Mouse (Mus musculus) kidney, embryonic 15.5 days (tissue): ENCODE results near the gene Csrnp2. TPM values are rescaled to one million over a fixed set of nuclear protein-coding genes. Genes with fewer than 3 reads are reported as not detected.

ENCODE experiments used
- ATAC-seq: fragments of 200-750 bp; cut with Nextera tagmentation; replicated peaks from 2 replicates; pipeline ENCODE4 v1.8.0; 2017; ENCODE audit warnings: moderate TSS enrichment; ENCODE audit not compliant: low FRiP score
- H3K27ac ChIP-seq: fragments of 300-500 bp; sonication (generic); 2 replicates; pipeline ENCODE4 v1.5.1; 2015; ENCODE audit warnings: mild to moderate bottlenecking, inconsistent platforms
- H3K27me3 ChIP-seq: fragments of 300-500 bp; sonication (generic); 2 replicates; pipeline ENCODE4 v1.6.1; 2015; ENCODE audit warnings: inconsistent platforms
- H3K36me3 ChIP-seq: fragments of 300-500 bp; sonication (generic); 2 replicates; pipeline ENCODE4 v1.6.1; 2015; ENCODE audit warnings: inconsistent platforms
- H3K4me1 ChIP-seq: fragments of 300-500 bp; sonication (generic); 2 replicates; pipeline ENCODE4 v1.6.1; 2015; ENCODE audit warnings: inconsistent platforms
- H3K4me2 ChIP-seq: fragments of 300-500 bp; sonication (generic); 2 replicates; pipeline ENCODE4 v1.6.1; 2015; ENCODE audit warnings: moderate library complexity, mild to moderate bottlenecking, inconsistent platforms
- H3K4me3 ChIP-seq: fragments of 300-500 bp; sonication (generic); replicated peaks from 2 replicates; pipeline ENCODE4 v1.5.1; 2015; ENCODE audit warnings: mild to moderate bottlenecking, inconsistent platforms
- H3K9ac ChIP-seq: fragments of 300-500 bp; sonication (generic); 2 replicates; pipeline ENCODE4 v1.6.1; 2015; ENCODE audit warnings: mild to moderate bottlenecking, inconsistent platforms
- H3K9me3 ChIP-seq: fragments of 300-500 bp; sonication (generic); replicated peaks from 2 replicates; pipeline ENCODE4 v1.6.1; 2016; ENCODE audit warnings: inconsistent platforms
- WGBS: fragments of 180-500 bp; shearing (Covaris S2); methylation state at CpG from one replicate; pipeline ENCODE4 v1.1.7; 2015; ENCODE audit warnings: mixed read lengths; 5-methylcytosine and 5-hydroxymethylcytosine counted together
- polyA plus RNA-seq: library from polyadenylated mRNA; unstranded; fragments of >200 nt; fragmentation: Nextera tagmentation; extraction: Ambion mirVana; gene quantifications from 2 replicates; pipeline ENCODE4 v1.2.1, GENCODE M21; 2015

Csrnp2 gene
- polyA plus RNA-seq, 1 experiment from 2014 or later, result 16.9 TPM

- Histone ChIP-seq H3K36me3 (peaks cover 69% of the 10 kb centered on the region), H3K27me3 (no peaks in the 10 kb centered on the region), H3K9me3 (no peaks in the 10 kb centered on the region), H3K9ac (no peak overlapping the region), H3K27ac (no peak overlapping the region), H3K4me3 (no peak overlapping the region), H3K4me2 (no peak overlapping the region), H3K4me1 (peaks cover 12% of the 10 kb centered on the region)
- 81% methylated on average over 7 of the region's 7 CpGs for WGBS
- no peak for ATAC-seq
Measured at GRCm38 (mm10) chr15:100473926-100474503, 21.3 kb downstream of the Csrnp2 start.

- Histone ChIP-seq H3K4me3 (peak overlapping the region; percentile 89), H3K9me3 (no peaks in the 10 kb centered on the region), H3K27ac (no peak overlapping the region), H3K9ac (no peak overlapping the region), H3K4me2 (peak overlapping the region; percentile 91), H3K27me3 (no peaks in the 10 kb centered on the region), H3K36me3 (peaks cover 30% of the 10 kb centered on the region), H3K4me1 (peaks cover 24% of the 10 kb centered on the region)
- no peak for ATAC-seq
- 36% methylated on average over 10 of the region's 10 CpGs for WGBS
Measured at GRCm38 (mm10) chr15:100470037-100470436, 25.3 kb downstream of the Csrnp2 start.

GRCm38 (mm10) chr15:100469189-100469545 is 26.1 kb downstream of the Csrnp2 start:
- H3K4me1 ChIP-seq, result peaks cover 24% of the 10 kb centered on the region

GRCm38 (mm10) chr15:100468295-100469188 is 26.7 kb downstream of the Csrnp2 start, which contains the start of gene Letmd1:
Gene Letmd1 (plus strand): TSS chr15:100469023.
- 2% methylated on average over 84 of the region's 84 CpGs for WGBS

More at GRCm38 (mm10) chr15:100469189-100469545, 26.1 kb downstream of the Csrnp2 start:
- H3K4me2 ChIP-seq, result peak overlapping the region; percentile 91
- peaks cover 21% of the 10 kb centered on the region for H3K36me3 ChIP-seq
- H3K9ac ChIP-seq, result peak overlapping the region; percentile 67
- H3K9me3 ChIP-seq, result no peaks in the 10 kb centered on the region
- peak overlapping the region; percentile 90 for H3K27ac ChIP-seq
- peak overlapping the region; percentile 89 for H3K4me3 ChIP-seq
- no peak; the same call in none of the 2 replicates for ATAC-seq
- WGBS, result under 1% methylated on average over 19 of the region's 19 CpGs
- H3K27me3 ChIP-seq, result no peaks in the 10 kb centered on the region

GRCm38 (mm10) chr15:100467738-100468137 is 27.6 kb downstream of the Csrnp2 start:
- no peaks in the 10 kb centered on the region for H3K27me3 ChIP-seq
- H3K4me3 ChIP-seq, result no peak overlapping the region
- no peak overlapping the region for H3K9ac ChIP-seq
- peaks cover 28% of the 10 kb centered on the region for H3K4me1 ChIP-seq
- no peak overlapping the region for H3K27ac ChIP-seq
- 39% methylated on average over 8 of the region's 8 CpGs for WGBS
- H3K4me2 ChIP-seq, result peak overlapping the region; percentile 91
- ATAC-seq, result no peak
- H3K36me3 ChIP-seq, result peaks cover 11% of the 10 kb centered on the region
- no peaks in the 10 kb centered on the region for H3K9me3 ChIP-seq

More at GRCm38 (mm10) chr15:100468295-100469188, 26.7 kb downstream of the Csrnp2 start, which contains the start of gene Letmd1:
- H3K9me3 ChIP-seq, result no peaks in the 10 kb centered on the region
- peaks cover 24% of the 10 kb centered on the region for H3K4me1 ChIP-seq
- peak within 1 kb of the TSS; percentile 89 for H3K4me3 ChIP-seq
- H3K27me3 ChIP-seq, result no peaks in the 10 kb centered on the region
- peak; percentile 92 for ATAC-seq
- peak within 1 kb of the TSS; percentile 67 for H3K9ac ChIP-seq
- H3K36me3 ChIP-seq, result peaks cover 15% of the 10 kb centered on the region
- H3K4me2 ChIP-seq, result peak within 1 kb of the TSS; percentile 91
- H3K27ac ChIP-seq, result peak within 1 kb of the TSS; percentile 90

GRCm38 (mm10) chr15:100465432-100465831 is 29.9 kb downstream of the Csrnp2 start:
- Histone ChIP-seq H3K4me2 (no peak overlapping the region), H3K36me3 (no peaks in the 10 kb centered on the region), H3K27me3 (no peaks in the 10 kb centered on the region), H3K4me1 (peaks cover 43% of the 10 kb centered on the region), H3K4me3 (no peak overlapping the region), H3K27ac (no peak overlapping the region), H3K9me3 (no peaks in the 10 kb centered on the region), H3K9ac (no peak overlapping the region)
- no peak for ATAC-seq
- WGBS, result 76% methylated on average over 2 of the region's 2 CpGs

- no peaks in the 10 kb centered on the region for H3K36me3 ChIP-seq
- H3K9me3 ChIP-seq, result no peaks in the 10 kb centered on the region
- ATAC-seq, result no peak
- no peak overlapping the region for H3K9ac ChIP-seq
- H3K27ac ChIP-seq, result no peak overlapping the region
- no peak overlapping the region for H3K4me2 ChIP-seq
- no peak overlapping the region for H3K4me3 ChIP-seq
- peaks cover 31% of the 10 kb centered on the region for H3K4me1 ChIP-seq
- H3K27me3 ChIP-seq, result no peaks in the 10 kb centered on the region
- WGBS, result 25% methylated on average over 6 of the region's 6 CpGs
Measured at GRCm38 (mm10) chr15:100463712-100464111, 31.6 kb downstream of the Csrnp2 start.

GRCm38 (mm10) chr15:100462086-100462485 is 33.2 kb downstream of the Csrnp2 start:
- H3K27ac ChIP-seq, result no peak overlapping the region
- no peak overlapping the region for H3K4me2 ChIP-seq
- WGBS, result 40% methylated on average over 5 of the region's 5 CpGs
- H3K27me3 ChIP-seq, result no peaks in the 10 kb centered on the region
- no peaks in the 10 kb centered on the region for H3K9me3 ChIP-seq
- no peak for ATAC-seq
- no peak overlapping the region for H3K9ac ChIP-seq
- no peak overlapping the region for H3K4me3 ChIP-seq
- no peaks in the 10 kb centered on the region for H3K36me3 ChIP-seq
- H3K4me1 ChIP-seq, result peaks cover 25% of the 10 kb centered on the region

GRCm38 (mm10) chr15:100461646-100462045 is 33.6 kb downstream of the Csrnp2 start:
- peaks cover 25% of the 10 kb centered on the region for H3K4me1 ChIP-seq
- no peaks in the 10 kb centered on the region for H3K27me3 ChIP-seq
- H3K4me3 ChIP-seq, result no peak overlapping the region
- H3K27ac ChIP-seq, result no peak overlapping the region
- H3K9ac ChIP-seq, result no peak overlapping the region
- no peak; the same call in 1 of the 2 replicates for ATAC-seq
- H3K9me3 ChIP-seq, result no peaks in the 10 kb centered on the region
- H3K4me2 ChIP-seq, result no peak overlapping the region
- H3K36me3 ChIP-seq, result no peaks in the 10 kb centered on the region
- 53% methylated on average over 9 of the region's 9 CpGs for WGBS

GRCm38 (mm10) chr15:100460942-100461341 is 34.3 kb downstream of the Csrnp2 start:
- 10% methylated on average over 12 of the region's 12 CpGs for WGBS
- peaks cover 25% of the 10 kb centered on the region for H3K4me1 ChIP-seq
- peak overlapping the region; percentile 14; the same call in 1 of the 2 replicates for H3K4me3 ChIP-seq
- no peaks in the 10 kb centered on the region for H3K27me3 ChIP-seq
- H3K36me3 ChIP-seq, result no peaks in the 10 kb centered on the region
- no peaks in the 10 kb centered on the region for H3K9me3 ChIP-seq
- ATAC-seq, result 0 out of 2 replicates have a peak, but pooled peaks have one; percentile 44
- peak overlapping the region; percentile 49 for H3K4me2 ChIP-seq
- H3K9ac ChIP-seq, result no peak overlapping the region
- no peak overlapping the region for H3K27ac ChIP-seq

GRCm38 (mm10) chr15:100458055-100458454 is 37.2 kb downstream of the Csrnp2 start:
- 48% methylated on average over 10 of the region's 10 CpGs for WGBS
- Histone ChIP-seq H3K4me1 (peaks cover 24% of the 10 kb centered on the region), H3K9ac (no peak overlapping the region), H3K4me3 (no peak overlapping the region), H3K27ac (no peak overlapping the region), H3K36me3 (no peaks in the 10 kb centered on the region), H3K4me2 (no peak overlapping the region), H3K9me3 (no peaks in the 10 kb centered on the region), H3K27me3 (no peaks in the 10 kb centered on the region)
- ATAC-seq, result no peak

- 0 out of 2 replicates have a peak overlapping the region, but pooled peaks have one; percentile 4 for H3K9ac ChIP-seq
Measured at GRCm38 (mm10) chr15:100457340-100457739, 37.9 kb downstream of the Csrnp2 start.

More at GRCm38 (mm10) chr15:100457340-100457739, 37.9 kb downstream of the Csrnp2 start:
- H3K27me3 ChIP-seq, result no peaks in the 10 kb centered on the region
- H3K27ac ChIP-seq, result no peak overlapping the region
- no peak overlapping the region for H3K4me3 ChIP-seq
- H3K4me1 ChIP-seq, result peaks cover 21% of the 10 kb centered on the region
- H3K36me3 ChIP-seq, result no peaks in the 10 kb centered on the region
- 0 out of 2 replicates have a peak overlapping the region, but pooled peaks have one; percentile 21 for H3K4me2 ChIP-seq
- H3K9me3 ChIP-seq, result no peaks in the 10 kb centered on the region
- peak; percentile 57; the same call in 1 of the 2 replicates for ATAC-seq
- 9% methylated on average over 17 of the region's 17 CpGs for WGBS
